Mouse (Mus musculus): ENCODE measurements at regions not wholly inside any gene's neighbourhood (a gene's known extent, or its start where the extent isn't known, plus 50 kb on each side); places are given as distances from the start of the nearest gene placed in this dataset.

GRCm38 (mm10) chr13:57281941-57282710 lies 386.3 kb upstream of the Trpc7 start:
- no peak for TF ChIP-seq POLR2A (IDR thresholded peaks at IDR 0.05; ENCODE audit: extremely low read depth, insufficient read depth, low read length)
- no peak for TF ChIP-seq CTCF (IDR thresholded peaks at IDR 0.05; ENCODE audit: extremely low read depth, insufficient read depth, low read length)

Measured in cortical plate, adult 2 months (tissue).